Mouse (Mus musculus) limb, embryonic 14.5 days (tissue): Measurements from ENCODE around the gene Cpsf4l. TPM values are rescaled to one million over a fixed set of nuclear protein-coding genes. Genes with fewer than 3 reads are reported as not detected.

ENCODE experiments used
- ATAC-seq: fragments of 200-750 bp; cut with Nextera tagmentation; 2 replicates; pipeline ENCODE4 v1.8.0; 2017; ENCODE audit warnings: low read depth, moderate number of reproducible peaks, moderate TSS enrichment; ENCODE audit not compliant: low FRiP score
- DNase-seq: peaks from one replicate; pipeline ENCODE4 v3.0.0-alpha.2; 2015; ENCODE audit warnings: low spot score
- H3K27ac ChIP-seq: fragments of 300-500 bp; sonication (generic); replicated peaks from 2 replicates; pipeline ENCODE4 v1.5.1; 2014; ENCODE audit warnings: low read depth, mild to moderate bottlenecking, low read length, moderate library complexity, mixed read lengths
- H3K27me3 ChIP-seq: fragments of 300-500 bp; sonication (generic); 2 replicates; pipeline ENCODE4 v1.6.1; 2014; ENCODE audit warnings: low read length, mixed read lengths; ENCODE audit not compliant: control insufficient read depth, insufficient read depth
- H3K36me3 ChIP-seq: fragments of 300-500 bp; sonication (generic); 2 replicates; pipeline ENCODE4 v1.6.1; 2014; ENCODE audit warnings: mild to moderate bottlenecking, low read length, moderate library complexity, mixed read lengths; ENCODE audit not compliant: control insufficient read depth, insufficient read depth
- H3K4me1 ChIP-seq: fragments of 300-500 bp; sonication (generic); 2 replicates; pipeline ENCODE4 v1.6.1; 2014; ENCODE audit warnings: antibody characterized with exemption, low read length, mixed read lengths; ENCODE audit not compliant: control insufficient read depth, insufficient read depth
- H3K4me2 ChIP-seq: fragments of 300-500 bp; sonication (generic); replicated peaks from 2 replicates; pipeline ENCODE4 v1.6.1; 2014; ENCODE audit warnings: low read depth, mild to moderate bottlenecking, low read length, moderate library complexity; ENCODE audit not compliant: severe bottlenecking
- H3K4me3 ChIP-seq: fragments of 300-500 bp; sonication (generic); replicated peaks from 2 replicates; pipeline ENCODE4 v1.5.1; 2014; ENCODE audit warnings: low read length
- H3K9ac ChIP-seq: fragments of 300-500 bp; sonication (generic); 2 replicates; pipeline ENCODE4 v1.6.1; 2014; ENCODE audit warnings: mild to moderate bottlenecking, low read depth, low read length, moderate library complexity; ENCODE audit not compliant: severe bottlenecking
- H3K9me3 ChIP-seq: fragments of 300-500 bp; sonication (generic); 2 replicates; pipeline ENCODE4 v1.6.1; 2016; ENCODE audit warnings: low read length; ENCODE audit not compliant: control insufficient read depth
- POLR2A ChIP-seq: fragments of 200-500 bp; IDR thresholded peaks from 2 replicates; pipeline ENCODE4 v1.8.0; 2012; ENCODE audit warnings: inconsistent platforms, mild to moderate bottlenecking, moderate library complexity, borderline replicate concordance; ENCODE audit not compliant: insufficient read depth, insufficient read length; ENCODE audit errors: extremely low read depth
- WGBS: fragments of 180-500 bp; shearing (Covaris S2); extraction: QIAGEN DNeasy Blood & Tissue Kit; methylation state at CpG from one replicate; pipeline ENCODE4 v1.1.7; 2014; 5-methylcytosine and 5-hydroxymethylcytosine counted together
- polyA plus RNA-seq, 2 experiments: library from polyadenylated mRNA; depleted of rRNA in 1 of 2; stranded (reverse) in 1 of 2; unstranded in 1 of 2; fragments of >200 nt; fragmentation: Nextera tagmentation in 1 of 2; extraction: Ambion mirVana in 1 of 2; gene quantifications; 2 replicates each; pipeline versions ENCODE4 v1.2.1 to v1.2.3; 2012 to 2014

Cpsf4l gene
- polyA plus RNA-seq, 2 experiments: 0.88 to 1.2 TPM

DNA sequence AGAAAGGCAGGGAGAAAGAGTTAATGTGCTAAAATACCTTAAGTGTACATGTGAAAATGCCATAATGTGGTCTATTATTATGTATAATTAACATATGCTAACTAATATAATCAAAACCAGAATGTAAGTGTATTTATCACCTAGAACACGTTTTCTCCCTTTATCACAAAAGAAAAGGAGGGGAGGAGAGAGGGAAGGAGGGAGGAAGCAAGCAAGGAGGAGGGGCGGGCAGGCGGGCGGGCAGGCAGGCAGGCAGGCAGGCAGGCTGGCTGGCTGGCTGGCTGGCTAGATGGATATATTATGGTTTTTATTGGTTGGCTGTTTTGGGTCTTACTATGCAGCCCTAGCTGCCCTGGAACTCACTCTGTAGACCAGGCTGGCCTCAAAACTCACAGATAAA is 40.1 kb downstream of the Cpsf4l start:
- no peak overlapping the region for H3K4me3 ChIP-seq
- no peak for ATAC-seq
- no peak for TF ChIP-seq POLR2A
- H3K9me3 ChIP-seq: no peaks in the 10 kb centered on the region
- no peaks in the 10 kb centered on the region for H3K4me1 ChIP-seq
- no peak for DNase-seq
- no peak overlapping the region for H3K9ac ChIP-seq
- peaks cover 51% of the 10 kb centered on the region for H3K36me3 ChIP-seq
- no peak overlapping the region for H3K27ac ChIP-seq
- no peaks in the 10 kb centered on the region for H3K27me3 ChIP-seq
- no peak overlapping the region for H3K4me2 ChIP-seq
- WGBS: 63% methylated on average over 4 of the region's 4 CpGs

- no peak overlapping the region for H3K9ac ChIP-seq
- H3K4me2 ChIP-seq: no peak overlapping the region
- DNase-seq (no peak), ATAC-seq (no peak)
- H3K27ac ChIP-seq: no peak overlapping the region
- H3K4me3 ChIP-seq: no peak overlapping the region
- H3K36me3 ChIP-seq: peaks cover 55% of the 10 kb centered on the region
- WGBS: 88% methylated on average over 5 of the region's 5 CpGs
- no peak for TF ChIP-seq POLR2A
- no peaks in the 10 kb centered on the region for H3K4me1 ChIP-seq
- no peaks in the 10 kb centered on the region for H3K27me3 ChIP-seq
- no peaks in the 10 kb centered on the region for H3K9me3 ChIP-seq
Observed at GRCm38 (mm10) chr11:113668857-113669256, 41.0 kb downstream of the Cpsf4l start.

DNA sequence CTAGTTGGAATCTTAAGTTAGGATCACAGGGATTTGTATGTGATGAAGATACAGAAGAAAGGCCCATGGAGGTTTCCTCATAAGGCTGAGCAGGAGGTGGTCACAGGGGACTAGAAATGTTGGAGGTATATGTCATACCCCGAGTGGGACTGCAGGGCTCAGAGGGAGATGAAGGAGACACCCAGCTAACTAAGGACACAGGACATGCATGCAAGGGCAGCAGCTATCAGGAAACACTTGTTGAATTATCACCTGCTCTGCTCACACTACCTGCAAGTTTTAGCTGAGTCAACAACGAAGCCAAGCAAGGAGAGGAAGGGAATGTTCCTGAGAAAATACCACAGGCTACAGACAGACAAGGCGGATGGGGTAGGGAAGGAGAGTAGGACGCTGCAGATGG is 42.1 kb downstream of the Cpsf4l start:
- ATAC-seq (no peak), DNase-seq (no peak)
- Histone ChIP-seq H3K36me3 (peaks cover 49% of the 10 kb centered on the region), H3K4me2 (no peak overlapping the region), H3K4me3 (no peak overlapping the region), H3K9me3 (no peaks in the 10 kb centered on the region), H3K9ac (no peak overlapping the region), H3K4me1 (no peaks in the 10 kb centered on the region), H3K27me3 (no peaks in the 10 kb centered on the region), H3K27ac (no peak overlapping the region)
- WGBS: 74% methylated on average over 4 of the region's 4 CpGs
- no peak for TF ChIP-seq POLR2A

GRCm38 (mm10) chr11:113667122-113667521 is 42.7 kb downstream of the Cpsf4l start:
- ATAC-seq (no peak), DNase-seq (no peak)
- Histone ChIP-seq H3K36me3 (peaks cover 48% of the 10 kb centered on the region), H3K4me3 (no peak overlapping the region), H3K4me1 (no peaks in the 10 kb centered on the region), H3K27me3 (no peaks in the 10 kb centered on the region), H3K27ac (no peak overlapping the region), H3K9ac (no peak overlapping the region), H3K9me3 (no peaks in the 10 kb centered on the region), H3K4me2 (no peak overlapping the region)
- no peak for TF ChIP-seq POLR2A
- 63% methylated on average over 2 of the region's 2 CpGs for WGBS

- H3K4me2 ChIP-seq: no peak overlapping the region
- no peak overlapping the region for H3K27ac ChIP-seq
- H3K4me3 ChIP-seq: no peak overlapping the region
- no peaks in the 10 kb centered on the region for H3K4me1 ChIP-seq
- DNase-seq: no peak
- 54% methylated on average over 10 of the region's 10 CpGs for WGBS
- peaks cover 50% of the 10 kb centered on the region for H3K36me3 ChIP-seq
- no peak for TF ChIP-seq POLR2A
- H3K27me3 ChIP-seq: no peaks in the 10 kb centered on the region
- no peaks in the 10 kb centered on the region for H3K9me3 ChIP-seq
- H3K9ac ChIP-seq: no peak overlapping the region
- ATAC-seq: no peak
Observed at GRCm38 (mm10) chr11:113666648-113667047, 43.2 kb downstream of the Cpsf4l start.

GRCm38 (mm10) chr11:113666205-113666604 is 43.6 kb downstream of the Cpsf4l start:
- Histone ChIP-seq H3K27ac (no peak overlapping the region), H3K4me1 (no peaks in the 10 kb centered on the region), H3K27me3 (no peaks in the 10 kb centered on the region), H3K36me3 (peaks cover 51% of the 10 kb centered on the region), H3K9me3 (no peaks in the 10 kb centered on the region), H3K4me2 (no peak overlapping the region), H3K9ac (no peak overlapping the region), H3K4me3 (no peak overlapping the region)
- 75% methylated on average over 6 of the region's 6 CpGs for WGBS
- DNase-seq (no peak), ATAC-seq (no peak)
- TF ChIP-seq POLR2A: no peak
